Mouse (Mus musculus): Measurements from ENCODE around the gene Zfp143. TPM values are rescaled to one million over a fixed set of nuclear protein-coding genes. Genes with fewer than 3 reads are reported as not detected.

Zfp143 gene
- polyA plus RNA-seq, 1 experiment from 2014 or later = 22.1 TPM

GRCm38 (mm10) chr7:110133988-110134387 is 73.0 kb downstream of the Zfp143 start:
- Histone ChIP-seq H3K9me3 (ENCODE audit: control insufficient read depth, low read length) (no peaks in the 10 kb centered on the region), H3K9ac (ENCODE audit: low read depth, low read length) (no peak overlapping the region), H3K27me3 (ENCODE audit: control insufficient read depth, insufficient read depth, low read length) (no peaks in the 10 kb centered on the region), H3K4me2 (replicated peaks; ENCODE audit: low read depth, low read length) (no peak overlapping the region), H3K4me1 (ENCODE audit: control insufficient read depth, insufficient read depth, low read length) (no peaks in the 10 kb centered on the region), H3K36me3 (ENCODE audit: control insufficient read depth, insufficient read depth, low read length) (peaks cover 95% of the 10 kb centered on the region), H3K4me3 (ENCODE audit: low read length) (no peak overlapping the region), H3K27ac (ENCODE audit: low read depth, low read length) (no peak overlapping the region)
- no peak for ATAC-seq (ENCODE audit: low FRiP score, low TSS enrichment)
- WGBS = 97% methylated on average over 5 of the region's 5 CpGs

GRCm38 (mm10) chr7:110138538-110138937 is 77.5 kb downstream of the Zfp143 start:
- H3K9ac ChIP-seq (ENCODE audit: low read depth, low read length) = no peak overlapping the region
- H3K27me3 ChIP-seq (ENCODE audit: control insufficient read depth, insufficient read depth, low read length) = no peaks in the 10 kb centered on the region
- no peak overlapping the region for H3K27ac ChIP-seq (ENCODE audit: low read depth, low read length)
- H3K36me3 ChIP-seq (ENCODE audit: control insufficient read depth, insufficient read depth, low read length) = peaks cover 98% of the 10 kb centered on the region
- 83% methylated on average over 2 of the region's 2 CpGs for WGBS
- no peak overlapping the region for H3K4me3 ChIP-seq (ENCODE audit: low read length)
- H3K4me1 ChIP-seq (ENCODE audit: control insufficient read depth, insufficient read depth, low read length) = no peaks in the 10 kb centered on the region
- no peaks in the 10 kb centered on the region for H3K9me3 ChIP-seq (ENCODE audit: control insufficient read depth, low read length)
- no peak for ATAC-seq (ENCODE audit: low FRiP score, low TSS enrichment)
- no peak overlapping the region for H3K4me2 ChIP-seq (replicated peaks; ENCODE audit: low read depth, low read length)

GRCm38 (mm10) chr7:110143863-110144262 is 82.8 kb downstream of the Zfp143 start:
- Histone ChIP-seq H3K27me3 (ENCODE audit: control insufficient read depth, insufficient read depth, low read length) (no peaks in the 10 kb centered on the region), H3K9me3 (ENCODE audit: control insufficient read depth, low read length) (no peaks in the 10 kb centered on the region), H3K4me2 (replicated peaks; ENCODE audit: low read depth, low read length) (no peak overlapping the region), H3K27ac (ENCODE audit: low read depth, low read length) (no peak overlapping the region), H3K36me3 (ENCODE audit: control insufficient read depth, insufficient read depth, low read length) (peaks cover 60% of the 10 kb centered on the region), H3K9ac (ENCODE audit: low read depth, low read length) (no peak overlapping the region), H3K4me3 (ENCODE audit: low read length) (no peak overlapping the region), H3K4me1 (ENCODE audit: control insufficient read depth, insufficient read depth, low read length) (no peaks in the 10 kb centered on the region)
- ATAC-seq (ENCODE audit: low FRiP score, low TSS enrichment) = no peak
- WGBS = 89% methylated on average over 1 of the region's 1 CpGs

Other genes starting within 250 kb of the Zfp143 start
- 0.34 and 0.77 TPM in 2 replicates for gene Scube2, start 195.5 kb upstream of the Zfp143 start, polyA plus RNA-seq (2014; fragmentation: Nextera tagmentation; extraction: Ambion mirVana)
- 38.9 and 43.4 TPM in 2 replicates for gene Dennd5a, start 100.7 kb upstream of the Zfp143 start, polyA plus RNA-seq (2014; fragmentation: Nextera tagmentation; extraction: Ambion mirVana)
- gene Tmem41b, start 74.3 kb upstream of the Zfp143 start, polyA plus RNA-seq (2014; fragmentation: Nextera tagmentation; extraction: Ambion mirVana) = 48.7 and 72.5 TPM in 2 replicates
- 21.9 and 22.5 TPM in 2 replicates for gene Ipo7, start 42.9 kb upstream of the Zfp143 start, polyA plus RNA-seq (2014; fragmentation: Nextera tagmentation; extraction: Ambion mirVana)
- gene Wee1, start 60.8 kb downstream of the Zfp143 start, polyA plus RNA-seq (2014; fragmentation: Nextera tagmentation; extraction: Ambion mirVana) = 29.4 and 35.7 TPM in 2 replicates
- 15.7 and 30.3 TPM in 2 replicates for gene Swap70, start 160.5 kb downstream of the Zfp143 start, polyA plus RNA-seq (2014; fragmentation: Nextera tagmentation; extraction: Ambion mirVana)